Mouse (Mus musculus) subcutaneous adipose tissue, adult 2 months (tissue): ENCODE data around the gene Abhd6. TPM values are rescaled to one million over a fixed set of nuclear protein-coding genes. Genes with fewer than 3 reads are reported as not detected.

ENCODE experiments used
- polyA plus RNA-seq: library from polyadenylated mRNA; depleted of rRNA; stranded (reverse); fragments of >200 nt; gene quantifications from 2 replicates; pipeline ENCODE4 v1.2.3, GENCODE M21; 2012; ENCODE audit warnings: low replicate concordance; rRNA removed

The Abhd6 gene
- 30.3 and 36.4 TPM in 2 replicates for polyA plus RNA-seq

GRCm38 (mm10) chr14:8002432-8003092 lies at the start of gene Abhd6:
Gene Abhd6 (plus strand): TSS chr14:8002902.

GRCm38 (mm10) chr14:7957049-7957448 lies 45.7 kb upstream of the Abhd6 start, which contains the start of gene Gm45521:
Gene Gm45521 (plus strand): TSS chr14:7957288.

DNA sequence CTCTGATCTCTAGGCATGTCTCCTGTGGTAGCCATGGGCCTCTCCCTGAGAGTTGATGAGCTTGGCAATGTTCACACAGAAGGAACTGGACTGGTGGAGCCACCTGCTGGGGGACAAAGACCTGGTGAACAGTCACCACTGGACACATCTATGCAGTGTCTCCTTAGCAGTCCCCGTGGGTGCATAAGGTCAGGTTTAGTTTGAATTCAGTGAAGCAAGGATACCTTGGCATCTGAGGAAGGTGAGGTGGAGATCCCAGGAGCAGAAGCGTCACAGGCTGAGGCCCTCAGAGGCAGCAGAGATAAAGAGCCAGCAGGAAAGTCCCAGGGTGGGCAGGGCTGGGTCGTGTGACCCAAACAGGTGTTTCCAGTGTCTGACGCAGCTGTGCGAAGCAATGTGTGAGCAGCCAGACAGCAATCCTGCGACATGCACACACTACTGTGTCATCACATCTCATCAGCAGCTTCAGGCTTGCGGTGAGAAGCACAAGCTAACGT lies 8.4 kb upstream of the Abhd6 start, which contains the start of gene Dnase1l3:
TSS of gene Dnase1l3 (minus strand) at position 303 of the 497 bp plus-strand sequence.

DNA sequence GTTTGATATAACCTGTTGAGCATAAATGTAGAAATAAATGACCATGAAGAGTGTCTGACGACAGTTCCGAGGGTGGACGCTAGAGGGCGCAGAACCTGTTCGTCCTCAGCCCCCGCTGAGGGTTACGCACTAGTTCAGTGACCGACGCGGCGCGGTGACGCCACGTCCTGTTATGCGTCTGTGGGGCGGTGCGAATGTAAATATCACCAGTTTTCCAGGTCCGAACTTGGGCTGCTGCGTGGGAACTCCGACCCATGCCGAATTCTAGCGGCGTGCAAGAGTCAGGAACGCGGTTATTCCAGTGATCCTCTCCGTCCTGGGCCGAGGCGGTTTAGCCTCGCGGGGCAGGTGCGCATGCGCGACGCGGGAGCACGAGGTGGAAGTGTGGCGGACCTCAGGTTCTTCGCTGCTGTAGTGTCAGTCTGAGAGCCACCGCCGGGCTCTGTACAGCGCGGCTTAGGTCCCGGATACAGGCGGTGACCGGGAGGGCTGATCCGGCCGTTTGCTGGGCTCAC lies 77.5 kb downstream of the Abhd6 start, which contains the start of gene Rpp14:
TSS of gene Rpp14 (plus strand) at position 203 of the 515 bp plus-strand sequence.

GRCm38 (mm10) chr14:8097978-8098686 lies 95.4 kb downstream of the Abhd6 start, which contains the start of gene Pxk:
Gene Pxk (plus strand): TSS chr14:8098211.

Other genes with a start within 250 kb of the Abhd6 start
- not detected in 2 replicates for gene Gm26661, start 211.3 kb upstream of the Abhd6 start, polyA plus RNA-seq
- gene Flnb, start 184.9 kb upstream of the Abhd6 start, polyA plus RNA-seq = 32.6 and 46.3 TPM in 2 replicates
- not detected in 2 replicates for gene Gm45521, start 45.6 kb upstream of the Abhd6 start, polyA plus RNA-seq
- gene Dnase1l3, start 8.3 kb upstream of the Abhd6 start, polyA plus RNA-seq = 0.59 and 2.8 TPM in 2 replicates
- 12.8 and 13.7 TPM in 2 replicates for gene Rpp14, start 77.5 kb downstream of the Abhd6 start, polyA plus RNA-seq
- gene Pxk, start 95.3 kb downstream of the Abhd6 start, polyA plus RNA-seq = 24.7 and 36.2 TPM in 2 replicates
- gene Pdhb, start 170.1 kb downstream of the Abhd6 start, polyA plus RNA-seq = 170 and 245 TPM in 2 replicates
- gene Kctd6, start 211.2 kb downstream of the Abhd6 start, polyA plus RNA-seq = 10.2 and 14.4 TPM in 2 replicates